Mouse (Mus musculus): ENCODE results near the gene Eml5. TPM values are rescaled to one million over a fixed set of nuclear protein-coding genes. Genes with fewer than 3 reads are reported as not detected.

Eml5 gene
- total RNA-seq (2022) = 10 to 100 TPM; 61.4 to 70.2 (median 66.7) TPM

- DNase-seq (ENCODE audit: low spot score in 2 of 2) = peak; percentile 63 to 67
These were observed at the start of gene Eml5 for GRCm38 (mm10) chr12:98900881-98901801. TSS of gene Eml5 (minus strand) at chr12:98901484.

GRCm38 (mm10) chr12:98932856-98933255 is 31.6 kb upstream of the Eml5 start:
- DNase-seq (ENCODE audit: low spot score in 2 of 2) = no peak

GRCm38 (mm10) chr12:98932441-98932840 is 31.2 kb upstream of the Eml5 start:
- no peak for DNase-seq (ENCODE audit: low spot score in 2 of 2)

GRCm38 (mm10) chr12:98931174-98931573 is 29.9 kb upstream of the Eml5 start:
- DNase-seq (ENCODE audit: low spot score in 2 of 2) = no peak

GRCm38 (mm10) chr12:98920194-98920991 is 19.1 kb upstream of the Eml5 start, which contains the start of gene Ttc8:
TSS of gene Ttc8 (plus strand) at chr12:98920574.
- DNase-seq (ENCODE audit: low spot score in 2 of 2) = peak; percentile 85 to 89

GRCm38 (mm10) chr12:98910096-98910495 is 8.8 kb upstream of the Eml5 start:
- no peak for DNase-seq (ENCODE audit: low spot score in 2 of 2)

GRCm38 (mm10) chr12:98905466-98905865 is 4.2 kb upstream of the Eml5 start:
- DNase-seq (ENCODE audit: low spot score in 2 of 2) = no peak

GRCm38 (mm10) chr12:98900341-98900880 is 873 bp downstream of the Eml5 start:
- no peak for DNase-seq (ENCODE audit: low spot score in 2 of 2)

GRCm38 (mm10) chr12:98899676-98900075 is 1.6 kb downstream of the Eml5 start:
- no peak for DNase-seq (ENCODE audit: low spot score in 2 of 2)

GRCm38 (mm10) chr12:98896761-98897160 is 4.5 kb downstream of the Eml5 start:
- no peak for DNase-seq (ENCODE audit: low spot score in 2 of 2)

- DNase-seq (ENCODE audit: low spot score in 2 of 2) = no peak
These were observed 16.8 kb downstream of the Eml5 start for GRCm38 (mm10) chr12:98884515-98884914.

- no peak for DNase-seq (ENCODE audit: low spot score in 2 of 2)
These were observed 19.5 kb downstream of the Eml5 start for GRCm38 (mm10) chr12:98881796-98882195.

- no peak for DNase-seq (ENCODE audit: low spot score in 2 of 2)
These were observed 22.6 kb downstream of the Eml5 start for GRCm38 (mm10) chr12:98878693-98879092.

- DNase-seq (ENCODE audit: low spot score in 2 of 2) = no peak
These were observed 26.1 kb downstream of the Eml5 start for GRCm38 (mm10) chr12:98875216-98875615.

GRCm38 (mm10) chr12:98872836-98873235 is 28.4 kb downstream of the Eml5 start:
- no peak for DNase-seq (ENCODE audit: low spot score in 2 of 2)

- DNase-seq (ENCODE audit: low spot score in 2 of 2) = no peak
These were observed 37.8 kb downstream of the Eml5 start for GRCm38 (mm10) chr12:98863436-98863835.

GRCm38 (mm10) chr12:98860316-98860715 is 41.0 kb downstream of the Eml5 start:
- no peak for DNase-seq (ENCODE audit: low spot score in 2 of 2)

GRCm38 (mm10) chr12:98850767-98851166 is 50.5 kb downstream of the Eml5 start:
- DNase-seq (ENCODE audit: low spot score in 2 of 2) = peak in 1 of 2 experiments; percentile 19

GRCm38 (mm10) chr12:98844774-98845173 is 56.5 kb downstream of the Eml5 start:
- DNase-seq (ENCODE audit: low spot score in 2 of 2) = no peak

- no peak for DNase-seq (ENCODE audit: low spot score in 2 of 2)
These were observed 61.1 kb downstream of the Eml5 start for GRCm38 (mm10) chr12:98840135-98840534.

- no peak for DNase-seq (ENCODE audit: low spot score in 2 of 2)
These were observed 63.3 kb downstream of the Eml5 start for GRCm38 (mm10) chr12:98837940-98838339.

GRCm38 (mm10) chr12:98835466-98835865 is 65.8 kb downstream of the Eml5 start:
- DNase-seq (ENCODE audit: low spot score in 2 of 2) = no peak
